Mouse (Mus musculus): ENCODE results near the gene Izumo1r. TPM values are rescaled to one million over a fixed set of nuclear protein-coding genes. Genes with fewer than 3 reads are reported as not detected.

Gene Izumo1r
- polyA plus RNA-seq (2015; fragmentation: Nextera tagmentation; extraction: Ambion mirVana), result 0.37 and 0.47 TPM in 2 replicates

DNA sequence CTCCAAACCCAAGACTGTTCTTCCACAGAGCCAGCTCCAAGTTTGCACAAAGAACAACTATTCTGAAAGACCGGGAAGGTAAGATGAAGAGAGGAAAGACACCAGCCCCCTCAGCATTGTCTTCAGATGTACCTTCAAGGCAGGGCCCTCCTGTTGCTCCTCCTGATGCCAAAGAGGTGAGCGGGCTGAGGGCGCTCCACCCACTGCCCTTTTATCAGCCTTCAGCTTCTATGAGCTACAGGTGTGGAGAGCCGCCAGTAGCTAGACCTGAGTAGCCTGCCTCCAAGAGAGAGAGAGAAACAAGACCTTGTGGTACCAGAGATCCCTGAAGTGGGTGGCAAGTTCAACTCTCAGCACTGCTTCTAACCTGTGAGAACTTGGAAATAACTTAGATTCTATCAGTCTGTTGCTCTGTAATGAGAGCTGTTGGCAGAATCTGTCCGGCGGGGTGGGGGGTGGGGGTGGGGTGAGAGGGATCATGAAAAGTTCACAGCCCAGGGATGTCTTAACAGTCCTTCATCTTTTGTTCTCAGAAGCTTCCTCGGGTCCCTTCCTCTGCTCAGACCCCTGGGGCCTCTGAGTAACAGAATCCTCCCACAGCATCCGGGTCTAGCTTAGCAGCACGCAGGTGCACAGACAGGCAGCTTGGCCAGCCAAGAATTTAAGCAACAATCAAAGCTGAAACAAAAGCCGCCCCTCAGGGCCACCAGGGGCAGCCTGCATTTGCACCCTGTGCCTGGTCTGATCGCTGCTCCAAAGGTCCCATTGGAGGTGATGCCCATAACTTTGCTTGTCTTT is at the start of gene Izumo1r:
Izumo1r (minus strand) TSS at position 369 of the 798 bp plus-strand sequence.
- H3K4me3 ChIP-seq (replicated peaks), result no peak within 1 kb of the TSS
- no peak within 1 kb of the TSS for H3K27ac ChIP-seq (replicated peaks)
- no peak within 1 kb of the TSS for H3K4me2 ChIP-seq (replicated peaks)
- no peaks in the 10 kb centered on the region for H3K27me3 ChIP-seq
- no peaks in the 10 kb centered on the region for H3K9me3 ChIP-seq (replicated peaks)
- no peak within 1 kb of the TSS for H3K9ac ChIP-seq
- peaks cover 21% of the 10 kb centered on the region for H3K4me1 ChIP-seq
- H3K36me3 ChIP-seq, result no peaks in the 10 kb centered on the region
- peak; percentile 30 for ATAC-seq (ENCODE audit: insufficient number of reproducible peaks, low FRiP score, low TSS enrichment, low read depth)
- 32% methylated on average over 11 of the region's 11 CpGs for WGBS

DNA sequence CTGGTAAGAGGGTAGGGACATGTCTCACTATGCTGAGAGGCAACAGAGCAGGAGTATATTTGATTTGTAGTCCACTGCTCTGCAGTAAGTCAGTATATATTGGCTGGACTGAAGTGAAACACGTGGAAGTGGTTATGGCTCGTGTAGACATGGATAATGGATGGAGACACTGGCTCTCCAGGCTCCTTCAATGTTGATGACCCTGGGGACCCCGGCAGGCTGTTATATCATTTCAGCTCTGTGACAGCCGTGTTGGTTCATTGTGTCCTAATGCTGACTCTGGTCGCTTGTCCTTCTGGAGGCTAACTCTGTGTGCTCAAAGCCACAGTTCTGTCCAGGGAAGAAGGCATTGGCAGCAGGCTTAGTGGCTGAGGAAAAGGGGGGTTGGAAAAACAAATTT is 47.3 kb upstream of the Izumo1r start:
- Histone ChIP-seq H3K27me3 (no peaks in the 10 kb centered on the region), H3K36me3 (no peaks in the 10 kb centered on the region), H3K4me3 (replicated peaks) (no peak overlapping the region), H3K9me3 (replicated peaks) (no peaks in the 10 kb centered on the region), H3K4me1 (no peaks in the 10 kb centered on the region), H3K27ac (replicated peaks) (no peak overlapping the region), H3K9ac (no peak overlapping the region), H3K4me2 (replicated peaks) (no peak overlapping the region)
- 61% methylated on average over 5 of the region's 5 CpGs for WGBS
- 0 out of 2 replicates have a peak, but pooled peaks have one; percentile 15 for ATAC-seq (ENCODE audit: insufficient number of reproducible peaks, low FRiP score, low TSS enrichment, low read depth)

DNA sequence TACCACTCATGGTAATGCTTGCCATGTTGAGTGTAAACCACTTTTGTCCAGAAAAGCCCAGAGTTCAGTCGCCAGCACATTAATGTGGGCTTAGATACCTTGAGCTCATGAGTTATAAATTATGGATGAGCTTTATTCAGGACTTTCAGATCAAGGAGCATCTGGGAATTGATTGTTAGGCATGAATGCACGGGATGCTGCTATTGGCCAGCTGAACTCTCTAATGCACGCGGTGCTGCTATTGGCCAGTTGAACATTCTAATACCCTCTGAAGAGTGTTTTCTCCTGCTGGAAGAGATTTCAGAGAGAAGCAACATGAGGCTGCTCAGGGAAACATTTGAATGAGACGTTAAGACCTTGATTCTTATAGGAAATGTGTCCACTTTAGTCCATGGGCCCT is 45.1 kb upstream of the Izumo1r start:
- no peak overlapping the region for H3K4me2 ChIP-seq (replicated peaks)
- H3K4me1 ChIP-seq, result no peaks in the 10 kb centered on the region
- H3K9me3 ChIP-seq (replicated peaks), result no peaks in the 10 kb centered on the region
- H3K9ac ChIP-seq, result no peak overlapping the region
- WGBS, result 81% methylated on average over 5 of the region's 5 CpGs
- no peaks in the 10 kb centered on the region for H3K36me3 ChIP-seq
- H3K27me3 ChIP-seq, result no peaks in the 10 kb centered on the region
- H3K4me3 ChIP-seq (replicated peaks), result no peak overlapping the region
- ATAC-seq (ENCODE audit: insufficient number of reproducible peaks, low FRiP score, low TSS enrichment, low read depth), result no peak
- H3K27ac ChIP-seq (replicated peaks), result no peak overlapping the region

DNA sequence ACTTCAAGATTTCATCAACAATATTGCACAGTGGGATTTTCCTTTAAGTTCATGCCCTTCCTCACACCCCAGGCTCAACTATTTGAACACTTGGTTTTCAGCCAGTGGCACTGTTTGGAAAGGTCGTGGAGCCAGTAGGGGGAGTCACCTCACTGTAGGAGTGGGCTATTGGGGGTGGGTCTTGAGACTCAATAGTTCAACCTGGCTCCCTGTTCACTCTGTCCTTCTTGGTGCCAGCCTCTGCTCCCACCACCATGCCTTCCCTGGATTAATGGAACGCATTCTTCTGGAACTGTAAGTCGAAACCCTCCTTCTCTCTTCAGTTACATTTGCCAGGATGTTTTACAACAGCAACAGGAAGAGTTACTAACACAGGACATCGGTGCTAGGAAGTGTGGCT is 42.9 kb upstream of the Izumo1r start:
- 66% methylated on average over 4 of the region's 4 CpGs for WGBS
- Histone ChIP-seq H3K9me3 (replicated peaks) (no peaks in the 10 kb centered on the region), H3K36me3 (no peaks in the 10 kb centered on the region), H3K27ac (replicated peaks) (no peak overlapping the region), H3K4me1 (no peaks in the 10 kb centered on the region), H3K9ac (no peak overlapping the region), H3K4me2 (replicated peaks) (no peak overlapping the region), H3K27me3 (no peaks in the 10 kb centered on the region), H3K4me3 (replicated peaks) (no peak overlapping the region)
- no peak for ATAC-seq (ENCODE audit: insufficient number of reproducible peaks, low FRiP score, low TSS enrichment, low read depth)

DNA sequence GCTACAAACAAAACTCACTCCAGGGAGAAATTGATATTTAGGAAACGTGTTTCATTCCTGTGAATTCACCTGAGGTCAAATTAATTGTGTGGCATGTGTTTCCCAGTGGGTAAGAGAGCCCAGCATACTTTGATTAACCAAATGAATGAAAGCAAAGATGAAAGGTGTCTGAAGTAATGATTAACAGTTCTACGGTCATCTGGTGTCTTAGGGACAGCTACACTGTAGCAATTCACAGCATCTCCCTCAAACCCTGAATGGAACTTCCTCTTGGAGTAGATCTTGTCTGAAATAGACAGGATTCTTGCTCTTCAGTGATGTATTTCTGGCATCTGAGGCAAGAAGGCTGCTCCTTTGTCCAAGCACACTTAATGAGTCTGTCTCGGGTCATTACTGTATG is 42.2 kb upstream of the Izumo1r start:
- ATAC-seq (ENCODE audit: insufficient number of reproducible peaks, low FRiP score, low TSS enrichment, low read depth), result no peak
- WGBS, result 55% methylated on average over 3 of the region's 3 CpGs
- Histone ChIP-seq H3K4me1 (no peaks in the 10 kb centered on the region), H3K36me3 (no peaks in the 10 kb centered on the region), H3K9ac (no peak overlapping the region), H3K4me2 (replicated peaks) (no peak overlapping the region), H3K4me3 (replicated peaks) (no peak overlapping the region), H3K9me3 (replicated peaks) (no peaks in the 10 kb centered on the region), H3K27ac (replicated peaks) (no peak overlapping the region), H3K27me3 (no peaks in the 10 kb centered on the region)

DNA sequence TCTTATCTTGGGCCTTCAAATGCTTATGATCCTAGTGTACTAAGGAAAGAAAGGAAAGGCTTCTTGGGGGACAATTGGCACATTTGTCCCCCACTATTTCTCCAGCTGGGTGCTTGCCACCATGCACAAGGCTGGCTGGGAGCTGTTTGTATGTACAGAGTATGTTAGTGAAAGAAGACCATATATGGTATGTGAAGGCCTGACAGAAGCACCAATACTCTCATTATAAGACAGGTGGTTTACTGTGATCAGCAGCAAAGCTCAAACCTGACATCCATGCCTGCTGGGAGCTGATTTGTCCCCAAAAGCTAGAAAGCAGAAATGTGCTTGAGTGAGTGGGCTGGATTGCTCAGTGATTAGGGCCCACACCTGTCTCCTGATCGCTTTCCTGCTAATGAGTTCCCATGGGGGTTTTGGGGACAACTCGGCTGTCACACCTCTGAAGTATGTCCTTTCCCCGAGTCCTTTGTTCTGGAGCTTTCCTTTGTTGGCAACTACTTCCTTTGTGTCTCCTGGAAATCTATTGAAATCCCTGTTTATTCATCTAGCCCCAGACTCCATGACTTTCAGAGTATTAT is 38.5 kb upstream of the Izumo1r start:
- no peak overlapping the region for H3K4me3 ChIP-seq (replicated peaks)
- no peaks in the 10 kb centered on the region for H3K27me3 ChIP-seq
- H3K9ac ChIP-seq, result no peak overlapping the region
- no peak overlapping the region for H3K27ac ChIP-seq (replicated peaks)
- WGBS, result 62% methylated on average over 3 of the region's 3 CpGs
- no peaks in the 10 kb centered on the region for H3K4me1 ChIP-seq
- H3K36me3 ChIP-seq, result no peaks in the 10 kb centered on the region
- no peak overlapping the region for H3K4me2 ChIP-seq (replicated peaks)
- H3K9me3 ChIP-seq (replicated peaks), result no peaks in the 10 kb centered on the region
- ATAC-seq (ENCODE audit: insufficient number of reproducible peaks, low FRiP score, low TSS enrichment, low read depth), result no peak

DNA sequence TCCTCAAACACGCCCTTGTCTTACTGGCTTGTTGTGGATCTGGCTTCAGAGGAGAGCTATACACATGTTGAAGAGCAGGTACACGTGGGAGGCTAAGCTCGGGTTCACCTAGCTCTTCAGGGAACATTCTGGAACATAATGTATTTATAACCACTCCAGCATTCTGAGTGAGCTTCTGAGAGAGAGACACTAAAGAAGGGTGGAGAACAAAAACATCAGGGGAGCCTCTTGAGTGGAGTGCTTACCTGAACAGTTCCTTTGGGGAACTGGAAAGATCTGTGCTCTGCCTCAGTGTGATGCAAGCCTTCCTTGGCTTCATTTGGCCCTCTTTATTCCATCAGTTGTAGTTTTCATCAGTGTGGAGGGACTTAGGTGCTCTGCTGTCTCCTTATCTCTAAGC is 35.9 kb upstream of the Izumo1r start:
- no peaks in the 10 kb centered on the region for H3K4me1 ChIP-seq
- WGBS, result 66% methylated on average over 3 of the region's 3 CpGs
- no peaks in the 10 kb centered on the region for H3K27me3 ChIP-seq

DNA sequence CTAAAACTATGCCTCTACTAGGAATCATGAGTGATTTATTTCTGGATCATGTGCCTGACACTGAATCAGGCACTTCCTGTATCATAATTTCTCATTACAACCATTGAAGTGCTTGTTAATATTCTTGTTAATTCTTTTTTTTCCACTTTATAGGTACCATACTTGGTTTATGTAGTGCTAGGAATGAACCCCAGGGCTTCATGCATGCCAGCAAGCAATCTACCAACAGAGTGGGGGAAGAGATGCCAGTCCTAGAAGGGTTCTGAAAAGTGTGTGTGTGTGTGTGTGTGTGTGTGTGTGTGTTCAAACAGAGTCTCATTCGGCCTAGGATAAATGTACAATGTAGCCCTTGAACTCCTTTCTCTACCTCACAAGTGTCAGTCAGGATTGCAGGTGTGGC is 33.6 kb upstream of the Izumo1r start:
- Histone ChIP-seq H3K27ac (replicated peaks) (no peak overlapping the region), H3K36me3 (no peaks in the 10 kb centered on the region), H3K4me3 (replicated peaks) (no peak overlapping the region), H3K4me2 (replicated peaks) (no peak overlapping the region), H3K4me1 (no peaks in the 10 kb centered on the region), H3K9me3 (replicated peaks) (no peaks in the 10 kb centered on the region), H3K9ac (no peak overlapping the region), H3K27me3 (no peaks in the 10 kb centered on the region)
- 80% methylated on average over 1 of the region's 1 CpGs for WGBS
- ATAC-seq (ENCODE audit: insufficient number of reproducible peaks, low FRiP score, low TSS enrichment, low read depth), result no peak

More for the DNA sequence above, 35.9 kb upstream of the Izumo1r start:
- Histone ChIP-seq H3K9me3 (replicated peaks) (no peaks in the 10 kb centered on the region), H3K4me3 (replicated peaks) (no peak overlapping the region), H3K27ac (replicated peaks) (no peak overlapping the region), H3K4me2 (replicated peaks) (no peak overlapping the region), H3K9ac (no peak overlapping the region), H3K36me3 (no peaks in the 10 kb centered on the region)
- ATAC-seq (ENCODE audit: insufficient number of reproducible peaks, low FRiP score, low TSS enrichment, low read depth), result no peak

DNA sequence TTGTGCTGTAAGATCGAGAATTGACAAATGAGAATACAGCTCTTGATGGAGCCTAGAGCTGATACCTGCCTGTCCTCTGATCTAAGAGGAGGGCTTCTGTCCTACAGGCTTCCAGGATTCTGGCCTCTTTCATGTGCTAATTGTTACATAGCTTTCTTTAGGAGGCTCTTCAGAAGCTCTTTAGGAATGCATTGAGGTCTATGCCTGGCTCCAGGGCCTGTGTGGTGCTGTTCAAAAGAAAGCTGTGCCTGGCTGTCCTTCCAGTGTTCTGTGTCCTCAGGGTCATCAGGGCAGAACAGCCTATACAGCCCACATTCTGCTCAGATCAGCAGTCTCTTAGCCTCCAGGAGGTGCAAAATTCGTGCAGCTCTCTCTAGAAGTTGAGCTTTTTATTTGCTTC is 31.1 kb upstream of the Izumo1r start:
- Histone ChIP-seq H3K4me3 (replicated peaks) (no peak overlapping the region), H3K27me3 (no peaks in the 10 kb centered on the region), H3K9ac (no peak overlapping the region), H3K4me2 (replicated peaks) (no peak overlapping the region), H3K9me3 (replicated peaks) (no peaks in the 10 kb centered on the region), H3K36me3 (no peaks in the 10 kb centered on the region), H3K4me1 (no peaks in the 10 kb centered on the region), H3K27ac (replicated peaks) (no peak overlapping the region)
- ATAC-seq (ENCODE audit: insufficient number of reproducible peaks, low FRiP score, low TSS enrichment, low read depth), result no peak
- 50% methylated on average over 2 of the region's 2 CpGs for WGBS

DNA sequence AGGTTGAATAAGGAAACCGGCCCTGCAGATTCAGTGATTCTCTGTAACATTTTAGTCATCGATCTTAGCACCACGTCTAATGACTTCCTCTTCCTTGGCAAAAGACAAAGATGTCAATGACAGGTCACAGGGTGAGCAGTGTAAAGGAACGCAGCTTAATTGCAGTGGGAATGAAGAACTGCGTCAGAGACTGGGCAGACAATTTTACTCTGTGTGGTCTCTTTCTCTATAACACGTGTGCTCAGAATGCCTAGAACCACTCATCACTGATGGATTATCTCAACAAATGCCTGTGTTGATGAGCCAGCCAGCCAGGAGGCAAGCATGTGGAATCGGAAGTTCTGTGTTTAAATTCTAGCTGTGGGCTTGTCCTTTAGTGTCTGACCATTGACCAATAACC is 28.2 kb upstream of the Izumo1r start:
- 42% methylated on average over 7 of the region's 7 CpGs for WGBS
- Histone ChIP-seq H3K4me1 (no peaks in the 10 kb centered on the region), H3K36me3 (no peaks in the 10 kb centered on the region), H3K4me2 (replicated peaks) (no peak overlapping the region), H3K9me3 (replicated peaks) (no peaks in the 10 kb centered on the region), H3K4me3 (replicated peaks) (no peak overlapping the region), H3K27ac (replicated peaks) (no peak overlapping the region), H3K27me3 (no peaks in the 10 kb centered on the region), H3K9ac (no peak overlapping the region)
- no peak for ATAC-seq (ENCODE audit: insufficient number of reproducible peaks, low FRiP score, low TSS enrichment, low read depth)

DNA sequence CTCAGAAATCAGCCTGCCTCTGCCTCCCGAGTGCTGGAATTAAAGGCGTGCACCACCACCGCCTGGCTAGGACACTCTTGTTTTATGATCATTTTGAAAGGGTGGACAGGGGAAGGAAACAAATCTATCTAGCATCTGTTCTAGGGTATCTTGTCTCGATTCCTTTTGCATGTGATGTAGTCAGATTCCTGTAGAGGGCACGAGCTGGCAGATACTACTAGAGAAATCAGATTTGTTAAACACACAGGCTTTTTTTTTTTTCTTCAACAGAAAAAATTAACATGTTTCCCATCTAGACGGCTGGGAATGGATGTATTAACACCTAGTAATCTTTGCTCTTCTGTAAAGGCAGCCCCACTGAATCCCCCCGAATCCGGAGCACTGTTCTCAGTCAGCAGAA is 27.5 kb upstream of the Izumo1r start:
- no peak for ATAC-seq (ENCODE audit: insufficient number of reproducible peaks, low FRiP score, low TSS enrichment, low read depth)
- WGBS, result 80% methylated on average over 8 of the region's 8 CpGs
- Histone ChIP-seq H3K27me3 (no peaks in the 10 kb centered on the region), H3K9me3 (replicated peaks) (no peaks in the 10 kb centered on the region), H3K4me2 (replicated peaks) (no peak overlapping the region), H3K4me1 (no peaks in the 10 kb centered on the region), H3K4me3 (replicated peaks) (no peak overlapping the region), H3K27ac (replicated peaks) (no peak overlapping the region), H3K9ac (no peak overlapping the region), H3K36me3 (no peaks in the 10 kb centered on the region)

DNA sequence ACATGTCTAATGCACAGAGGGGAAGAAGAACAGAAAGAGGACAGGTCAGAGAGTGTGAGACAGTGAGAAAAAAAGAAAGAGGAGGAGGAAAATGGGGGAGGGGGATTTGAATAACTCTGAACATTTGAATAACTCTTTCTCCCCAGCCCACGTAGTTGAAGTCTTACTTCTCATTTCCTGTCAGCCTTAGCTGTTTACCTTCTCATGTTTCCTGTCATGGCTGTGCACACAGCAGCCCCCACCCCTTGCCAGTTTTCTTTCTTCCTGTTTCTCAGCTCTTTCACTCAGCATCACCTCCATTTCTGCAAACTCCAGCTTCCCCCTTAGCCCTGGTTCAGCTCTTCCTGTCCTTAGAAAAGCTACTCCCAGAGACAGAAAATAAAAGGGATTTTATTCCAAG is 22.8 kb upstream of the Izumo1r start:
- no peaks in the 10 kb centered on the region for H3K9me3 ChIP-seq (replicated peaks)
- no peak for ATAC-seq (ENCODE audit: insufficient number of reproducible peaks, low FRiP score, low TSS enrichment, low read depth)
- H3K9ac ChIP-seq, result no peak overlapping the region
- no peaks in the 10 kb centered on the region for H3K36me3 ChIP-seq
- H3K4me2 ChIP-seq (replicated peaks), result no peak overlapping the region
- no peak overlapping the region for H3K4me3 ChIP-seq (replicated peaks)
- WGBS, result 5% methylated on average over 1 of the region's 1 CpGs
- no peaks in the 10 kb centered on the region for H3K27me3 ChIP-seq
- no peaks in the 10 kb centered on the region for H3K4me1 ChIP-seq
- no peak overlapping the region for H3K27ac ChIP-seq (replicated peaks)
